Mouse (Mus musculus) liver, embryonic 11.5 days (tissue): ENCODE results near the gene Kcnd2. TPM values are rescaled to one million over a fixed set of nuclear protein-coding genes. Genes with fewer than 3 reads are reported as not detected.

Experiments used
- ATAC-seq: fragments of 200-750 bp; cut with Nextera tagmentation; replicated peaks from 2 replicates; pipeline ENCODE4 v1.8.0; 2017; ENCODE audit warnings: moderate number of reproducible peaks, mild to moderate bottlenecking, moderate TSS enrichment, moderate library complexity; ENCODE audit not compliant: low FRiP score
- DNase-seq: peaks from one replicate; pipeline ENCODE4 v3.0.0-alpha.2; 2017; ENCODE audit warnings: low spot score
- H3K27ac ChIP-seq: fragments of 300-500 bp; sonication (generic); 2 replicates; pipeline ENCODE4 v1.5.1; 2014; ENCODE audit warnings: mild to moderate bottlenecking, low read depth, low read length, control low read depth
- H3K27me3 ChIP-seq: fragments of 300-500 bp; sonication (generic); replicated peaks from 2 replicates; pipeline ENCODE4 v1.6.1; 2014; ENCODE audit warnings: low read length, mixed read lengths; ENCODE audit not compliant: control insufficient read depth, insufficient read depth
- H3K36me3 ChIP-seq: fragments of 300-500 bp; sonication (generic); 2 replicates; pipeline ENCODE4 v1.6.1; 2014; ENCODE audit warnings: mild to moderate bottlenecking, low read length, moderate library complexity, mixed read lengths; ENCODE audit not compliant: control insufficient read depth, insufficient read depth
- H3K4me1 ChIP-seq: fragments of 300-500 bp; sonication (generic); replicated peaks from 2 replicates; pipeline ENCODE4 v1.6.1; 2014; ENCODE audit warnings: low read length, mixed read lengths; ENCODE audit not compliant: control insufficient read depth, insufficient read depth
- H3K4me2 ChIP-seq: fragments of 300-500 bp; sonication (generic); 2 replicates; pipeline ENCODE4 v1.6.1; 2014; ENCODE audit warnings: mild to moderate bottlenecking, control low read depth, moderate library complexity
- H3K4me3 ChIP-seq: fragments of 300-500 bp; sonication (generic); 2 replicates; pipeline ENCODE4 v1.5.1; 2014; ENCODE audit warnings: low read depth, low read length, control low read depth
- H3K9ac ChIP-seq: fragments of 300-500 bp; sonication (generic); 2 replicates; pipeline ENCODE4 v1.6.1; 2014; ENCODE audit warnings: low read depth, low read length, control low read depth
- H3K9me3 ChIP-seq: fragments of 300-500 bp; sonication (generic); 2 replicates; pipeline ENCODE4 v1.6.1; 2016; ENCODE audit warnings: low read length, inconsistent platforms, mixed read lengths; ENCODE audit not compliant: control insufficient read depth
- WGBS: fragments of 180-500 bp; shearing (Covaris S2); extraction: QIAGEN DNeasy Blood & Tissue Kit; methylation state at CpG from one replicate; pipeline ENCODE4 v1.1.7; 2014; 5-methylcytosine and 5-hydroxymethylcytosine counted together
- polyA plus RNA-seq: library from polyadenylated mRNA; unstranded; fragments of >200 nt; fragmentation: Nextera tagmentation; extraction: Ambion mirVana; gene quantifications from 2 replicates; pipeline ENCODE4 v1.2.1, GENCODE M21; 2014

The Kcnd2 gene
- polyA plus RNA-seq, 1 experiment from 2014 or later, result 0.21 TPM

- no peak for DNase-seq
Measured at GRCm38 (mm10) chr6:21488536-21488935, 273.2 kb downstream of the Kcnd2 start.

DNA sequence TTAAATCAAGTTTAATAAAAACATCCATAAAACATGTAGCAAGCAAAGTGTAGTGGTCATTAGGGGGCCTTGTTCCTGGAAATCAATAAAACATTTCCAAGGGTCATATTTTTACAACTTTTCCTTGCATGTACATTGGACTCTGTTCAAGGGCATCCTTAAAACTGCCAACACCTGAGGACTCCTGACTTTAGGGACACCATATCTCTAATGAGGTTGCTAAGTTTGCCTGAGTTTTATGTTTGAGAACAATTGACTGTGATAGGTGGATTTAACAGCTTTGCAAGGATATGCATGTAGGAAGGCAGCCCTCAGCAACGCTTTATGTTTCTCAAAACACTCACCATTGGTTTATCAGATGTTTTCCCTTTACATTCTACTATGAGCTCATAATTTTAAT is 287.6 kb downstream of the Kcnd2 start:
- Histone ChIP-seq H3K27me3 (no peaks in the 10 kb centered on the region), H3K4me2 (no peak overlapping the region), H3K4me1 (no peaks in the 10 kb centered on the region), H3K36me3 (no peaks in the 10 kb centered on the region), H3K27ac (no peak overlapping the region), H3K9me3 (no peaks in the 10 kb centered on the region), H3K4me3 (no peak overlapping the region), H3K9ac (no peak overlapping the region)
- 65% methylated on average over 1 of the region's 1 CpGs for WGBS
- DNase-seq, result no peak
- no peak for ATAC-seq

More at GRCm38 (mm10) chr6:21488536-21488935, 273.2 kb downstream of the Kcnd2 start:
- H3K4me3 ChIP-seq, result no peak overlapping the region
- 73% methylated on average over 2 of the region's 2 CpGs for WGBS
- no peak overlapping the region for H3K4me2 ChIP-seq
- H3K9ac ChIP-seq, result no peak overlapping the region
- no peak overlapping the region for H3K27ac ChIP-seq
- no peaks in the 10 kb centered on the region for H3K9me3 ChIP-seq
- no peak for ATAC-seq
- H3K27me3 ChIP-seq, result no peaks in the 10 kb centered on the region
- H3K4me1 ChIP-seq, result no peaks in the 10 kb centered on the region
- H3K36me3 ChIP-seq, result no peaks in the 10 kb centered on the region

- ATAC-seq, result no peak
- Histone ChIP-seq H3K9me3 (no peaks in the 10 kb centered on the region), H3K4me3 (no peak overlapping the region), H3K27me3 (no peaks in the 10 kb centered on the region), H3K36me3 (no peaks in the 10 kb centered on the region), H3K4me2 (no peak overlapping the region), H3K4me1 (no peaks in the 10 kb centered on the region), H3K27ac (no peak overlapping the region), H3K9ac (no peak overlapping the region)
- WGBS, result 94% methylated on average over 3 of the region's 3 CpGs
- no peak for DNase-seq
Measured at GRCm38 (mm10) chr6:21510621-21511239, 295.4 kb downstream of the Kcnd2 start.

DNA sequence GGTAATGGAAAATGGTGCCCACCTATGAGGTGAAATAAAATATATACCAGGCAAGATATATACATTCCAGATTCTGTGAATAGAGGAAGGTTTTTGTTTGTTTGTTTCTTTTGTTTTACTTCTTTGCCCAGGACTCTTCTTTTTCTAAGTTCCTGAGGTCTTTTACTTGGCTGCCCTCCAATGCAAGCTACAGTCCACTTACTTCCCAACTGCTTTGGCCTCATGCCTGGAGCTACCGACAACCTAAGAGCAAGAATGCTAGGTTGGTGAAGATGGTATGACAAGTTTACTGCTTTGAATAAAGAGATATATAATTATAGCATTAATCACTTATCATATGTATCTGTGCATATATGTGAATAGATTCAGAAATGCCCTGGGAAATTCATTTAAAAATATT is 305.0 kb downstream of the Kcnd2 start:
- no peak overlapping the region for H3K4me3 ChIP-seq
- H3K9me3 ChIP-seq, result no peaks in the 10 kb centered on the region
- H3K27ac ChIP-seq, result no peak overlapping the region
- H3K4me1 ChIP-seq, result no peaks in the 10 kb centered on the region
- 86% methylated on average over 1 of the region's 1 CpGs for WGBS
- no peaks in the 10 kb centered on the region for H3K27me3 ChIP-seq
- no peak overlapping the region for H3K9ac ChIP-seq
- H3K4me2 ChIP-seq, result no peak overlapping the region
- no peaks in the 10 kb centered on the region for H3K36me3 ChIP-seq
- no peak for DNase-seq
- ATAC-seq, result no peak

- 87% methylated on average over 1 of the region's 1 CpGs for WGBS
- Histone ChIP-seq H3K9ac (no peak overlapping the region), H3K27me3 (no peaks in the 10 kb centered on the region), H3K4me1 (no peaks in the 10 kb centered on the region), H3K27ac (no peak overlapping the region), H3K4me2 (no peak overlapping the region), H3K4me3 (no peak overlapping the region), H3K36me3 (no peaks in the 10 kb centered on the region), H3K9me3 (no peaks in the 10 kb centered on the region)
- ATAC-seq (no peak), DNase-seq (no peak)
Measured at GRCm38 (mm10) chr6:21527489-21528074, 312.3 kb downstream of the Kcnd2 start.

DNA sequence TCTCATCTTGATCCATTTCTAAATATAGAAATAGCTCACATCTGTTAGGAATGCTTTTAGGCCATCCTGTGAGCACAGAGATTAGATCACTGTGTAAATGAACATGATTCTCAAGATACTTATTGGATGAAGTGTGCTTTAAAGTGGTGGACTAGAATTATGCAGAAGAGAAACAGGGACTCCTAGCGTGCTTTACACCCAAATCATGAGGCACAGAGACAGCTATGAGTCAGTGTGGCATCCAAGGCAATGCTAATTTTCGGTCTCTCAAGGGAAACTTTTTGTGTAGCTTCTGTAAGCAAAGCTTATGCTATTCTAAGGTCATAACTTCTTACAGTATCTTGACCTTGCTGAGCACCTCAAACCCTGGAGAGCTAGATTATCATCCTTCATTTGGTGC is 318.7 kb downstream of the Kcnd2 start:
- 59% methylated on average over 2 of the region's 2 CpGs for WGBS
- ATAC-seq, result no peak

GRCm38 (mm10) chr6:21534820-21535219 is 319.5 kb downstream of the Kcnd2 start:
- 48% methylated on average over 1 of the region's 1 CpGs for WGBS
- Histone ChIP-seq H3K27me3 (no peaks in the 10 kb centered on the region), H3K4me1 (no peaks in the 10 kb centered on the region), H3K27ac (no peak overlapping the region), H3K4me3 (no peak overlapping the region), H3K36me3 (no peaks in the 10 kb centered on the region), H3K4me2 (no peak overlapping the region), H3K9me3 (no peaks in the 10 kb centered on the region), H3K9ac (no peak overlapping the region)
- ATAC-seq (no peak), DNase-seq (no peak)

More for the DNA sequence above, 318.7 kb downstream of the Kcnd2 start:
- DNase-seq, result no peak
- H3K4me1 ChIP-seq, result no peaks in the 10 kb centered on the region
- no peaks in the 10 kb centered on the region for H3K36me3 ChIP-seq
- H3K9ac ChIP-seq, result no peak overlapping the region
- no peak overlapping the region for H3K4me2 ChIP-seq
- H3K9me3 ChIP-seq, result no peaks in the 10 kb centered on the region
- no peaks in the 10 kb centered on the region for H3K27me3 ChIP-seq
- no peak overlapping the region for H3K27ac ChIP-seq
- no peak overlapping the region for H3K4me3 ChIP-seq

- ATAC-seq (no peak), DNase-seq (no peak)
- no peaks in the 10 kb centered on the region for H3K27me3 ChIP-seq
- H3K36me3 ChIP-seq, result no peaks in the 10 kb centered on the region
- no peaks in the 10 kb centered on the region for H3K9me3 ChIP-seq
- no peak overlapping the region for H3K9ac ChIP-seq
- no peaks in the 10 kb centered on the region for H3K4me1 ChIP-seq
- H3K4me3 ChIP-seq, result no peak overlapping the region
- no peak overlapping the region for H3K27ac ChIP-seq
- WGBS, result 77% methylated on average over 9 of the region's 9 CpGs
- no peak overlapping the region for H3K4me2 ChIP-seq
Measured at GRCm38 (mm10) chr6:21551501-21551900, 336.2 kb downstream of the Kcnd2 start.

- Histone ChIP-seq H3K9ac (no peak overlapping the region), H3K36me3 (no peaks in the 10 kb centered on the region), H3K4me2 (no peak overlapping the region), H3K27me3 (no peaks in the 10 kb centered on the region), H3K27ac (no peak overlapping the region), H3K4me3 (no peak overlapping the region), H3K4me1 (no peaks in the 10 kb centered on the region), H3K9me3 (no peaks in the 10 kb centered on the region)
- ATAC-seq (no peak), DNase-seq (no peak)
- 74% methylated on average over 6 of the region's 6 CpGs for WGBS
Measured at GRCm38 (mm10) chr6:21570964-21571363, 355.7 kb downstream of the Kcnd2 start.
